Mouse (Mus musculus) gastrocnemius, postnatal 4 days (tissue): ENCODE data around the gene Tldc2. TPM values are rescaled to one million over a fixed set of nuclear protein-coding genes. Genes with fewer than 3 reads are reported as not detected.

Experiments used
- DNase-seq, 2 experiments: peaks; one replicate each; pipeline ENCODE4 v3.0.0; 2021 to 2022; ENCODE audit warnings: low spot score in 2 of 2, mixed read lengths in 2 of 2
- total RNA-seq, 2 experiments: library from RNA; stranded (reverse); gene quantifications; 2 replicates each; pipeline ENCODE4 v1.2.3; 2021

The Tldc2 gene
- total RNA-seq, 2 experiments from 2014 or later, result not detected

- DNase-seq, result peak; percentile 46 to 52
Observed at GRCm38 (mm10) chr2:157078059-157078792, 8.6 kb upstream of the Tldc2 start.

- peak; percentile 87 to 91 for DNase-seq
Observed at GRCm38 (mm10) chr2:157078793-157079700, 7.8 kb upstream of the Tldc2 start, which contains the start of gene Soga1. Gene Soga1 (minus strand): TSS chr2:157079254.

- DNase-seq, result no peak
Observed at GRCm38 (mm10) chr2:157079701-157080180, 7.1 kb upstream of the Tldc2 start.

GRCm38 (mm10) chr2:157081331-157081730, 5.5 kb upstream of the Tldc2 start:
- DNase-seq, result no peak

GRCm38 (mm10) chr2:157081960-157082359, 4.9 kb upstream of the Tldc2 start:
- DNase-seq, result no peak

GRCm38 (mm10) chr2:157084831-157085585, 1.8 kb upstream of the Tldc2 start:
- no peak for DNase-seq

- no peak for DNase-seq
Observed at GRCm38 (mm10) chr2:157087536-157088317, 872 bp downstream of the Tldc2 start.

GRCm38 (mm10) chr2:157092024-157092423, 5.2 kb downstream of the Tldc2 start:
- peak; percentile 46 to 70 for DNase-seq

- DNase-seq, result peak; percentile 62 to 76
Observed at GRCm38 (mm10) chr2:157095005-157095755, 8.3 kb downstream of the Tldc2 start.

GRCm38 (mm10) chr2:157099532-157100318, 12.9 kb downstream of the Tldc2 start:
- DNase-seq, result no peak

- DNase-seq, result no peak
Observed at GRCm38 (mm10) chr2:157100319-157100605, 13.4 kb downstream of the Tldc2 start.

- no peak for DNase-seq
Observed at GRCm38 (mm10) chr2:157101650-157102049, 14.8 kb downstream of the Tldc2 start.

- no peak for DNase-seq
Observed at GRCm38 (mm10) chr2:157102256-157102655, 15.4 kb downstream of the Tldc2 start.

- no peak for DNase-seq
Observed at GRCm38 (mm10) chr2:157104454-157104853, 17.6 kb downstream of the Tldc2 start.

- no peak for DNase-seq
Observed at GRCm38 (mm10) chr2:157108236-157108635, 21.4 kb downstream of the Tldc2 start.

- no peak for DNase-seq
Observed at GRCm38 (mm10) chr2:157116964-157117363, 30.1 kb downstream of the Tldc2 start.

- no peak for DNase-seq
Observed at GRCm38 (mm10) chr2:157118556-157118955, 31.7 kb downstream of the Tldc2 start.

GRCm38 (mm10) chr2:157119075-157119474, 32.2 kb downstream of the Tldc2 start:
- no peak for DNase-seq

GRCm38 (mm10) chr2:157121766-157122165, 34.9 kb downstream of the Tldc2 start:
- DNase-seq, result no peak
